Mouse (Mus musculus) heart, postnatal 0 days (tissue): ENCODE measurements at regions not wholly inside any gene's neighbourhood (a gene's known extent, or its start where the extent isn't known, plus 50 kb on each side); places are given as distances from the start of the nearest gene placed in this dataset.

Source experiments
- CTCF ChIP-seq: IDR thresholded peaks from 2 replicates; pipeline ENCODE4 v1.5.1; 2016; ENCODE audit warnings: antibody characterized with exemption, control low read depth, low read depth
- EP300 ChIP-seq: IDR thresholded peaks from 2 replicates; pipeline ENCODE4 v1.6.1; 2016; ENCODE audit warnings: antibody characterized with exemption, low read depth

GRCm38 (mm10) chr5:149827599-149827998, 149.6 kb downstream of the B3glct start:
- TF ChIP-seq CTCF (no peak), EP300 (no peak)
